Mouse (Mus musculus): ENCODE measurements around the gene Jag2.

Jag2 gene

DNA sequence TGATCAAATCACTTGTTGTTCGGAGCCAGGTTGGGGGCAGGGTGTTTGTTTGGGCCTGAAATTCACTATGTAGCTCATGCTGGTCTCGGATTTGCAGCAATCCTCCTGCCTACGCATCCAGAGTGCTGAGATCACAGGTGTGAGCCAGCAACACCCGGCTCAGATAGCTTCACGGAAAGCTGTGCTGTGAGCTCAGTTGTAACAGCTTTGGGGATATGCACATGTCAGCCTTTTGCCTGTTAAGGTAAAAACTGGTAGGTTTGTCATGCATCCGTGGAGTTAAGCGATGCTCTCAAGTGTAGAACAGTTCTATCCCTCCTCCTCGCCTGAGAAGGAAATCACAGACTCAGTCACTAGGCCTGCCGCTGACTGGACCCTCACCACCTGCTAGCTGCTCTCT, 28.9 kb downstream of the Jag2 start:
- DNase-seq (ENCODE audit: low spot score in 2 of 2) = no peak

- DNase-seq (ENCODE audit: low spot score in 2 of 2) = no peak
These were observed 30.6 kb downstream of the Jag2 start for GRCm38 (mm10) chr12:112898960-112899359.

- DNase-seq (ENCODE audit: low spot score in 2 of 2) = no peak
These were observed 31.2 kb downstream of the Jag2 start for GRCm38 (mm10) chr12:112898351-112898750.

- no peak for DNase-seq (ENCODE audit: low spot score in 2 of 2)
These were observed 31.9 kb downstream of the Jag2 start for GRCm38 (mm10) chr12:112897522-112898212.

DNA sequence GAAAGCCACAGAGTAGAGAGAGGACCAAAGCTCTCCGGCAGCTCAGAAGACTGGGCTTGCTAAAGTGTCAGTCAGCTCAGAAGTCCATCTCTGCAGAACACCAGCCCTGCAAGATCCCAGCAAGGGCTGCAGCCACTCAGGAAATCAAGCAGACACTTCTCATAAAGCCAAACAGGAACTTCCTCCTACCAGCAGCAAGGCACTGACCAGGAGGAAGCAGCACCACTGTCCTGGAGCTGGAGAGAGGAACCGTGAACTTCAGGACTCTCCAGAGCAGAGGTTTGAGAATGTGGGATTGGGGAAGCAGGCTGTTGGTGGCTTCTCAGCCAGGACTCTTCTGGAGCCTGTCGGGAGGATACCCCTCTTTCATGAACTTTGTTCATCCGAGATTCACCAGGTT, 34.6 kb downstream of the Jag2 start:
- DNase-seq (ENCODE audit: low spot score in 2 of 2) = no peak

DNA sequence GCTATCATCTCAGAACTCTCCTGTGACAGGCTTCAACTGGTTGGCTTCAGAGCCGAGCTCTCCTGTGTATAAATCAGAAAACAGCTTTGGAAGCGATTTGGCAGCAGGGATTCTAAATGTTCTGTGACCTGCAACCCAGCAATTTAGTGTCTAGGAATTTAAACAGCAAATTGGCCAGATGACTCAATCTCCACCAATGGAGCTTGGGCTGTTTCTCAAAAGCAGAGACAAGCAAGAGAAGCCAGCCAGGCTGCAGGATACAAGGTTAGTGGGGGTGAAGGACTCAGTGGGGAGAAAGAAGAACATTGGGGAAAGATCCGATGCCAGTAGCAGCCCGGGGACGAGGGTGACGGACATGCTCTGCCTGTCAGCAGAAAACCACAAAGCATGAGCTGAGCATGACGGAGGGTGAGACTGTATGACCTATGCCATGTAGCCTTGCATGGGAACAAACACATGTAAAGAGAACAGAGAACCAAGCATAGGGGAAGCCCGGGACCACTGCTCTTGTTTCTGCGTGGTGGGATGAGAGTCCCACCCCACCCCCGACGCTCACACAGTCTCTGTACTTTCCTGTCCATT, 35.2 kb downstream of the Jag2 start:
- DNase-seq (ENCODE audit: low spot score in 2 of 2) = no peak

DNA sequence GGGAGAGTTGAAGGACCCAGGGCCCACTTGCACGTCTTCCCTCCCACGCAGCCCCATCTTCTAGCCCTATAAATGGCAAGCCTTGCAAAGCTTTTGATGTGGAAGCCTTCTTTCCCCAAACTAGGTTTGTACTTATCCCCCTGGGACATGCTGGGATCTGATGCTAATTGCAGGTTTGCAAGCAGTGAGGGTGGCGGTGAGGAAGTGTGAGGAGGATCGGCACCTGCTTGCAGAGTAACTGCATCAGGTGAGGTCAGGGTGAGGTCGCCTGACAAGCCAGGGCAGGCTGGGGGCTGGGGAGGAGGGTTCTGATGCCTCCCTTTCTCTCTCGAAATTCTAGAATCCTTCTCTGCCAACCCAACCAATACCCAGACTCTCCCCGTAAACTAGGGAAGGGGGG, 44.1 kb downstream of the Jag2 start:
- DNase-seq (ENCODE audit: low spot score in 2 of 2) = no peak

- DNase-seq (ENCODE audit: low spot score in 2 of 2) = no peak
These were observed 48.2 kb downstream of the Jag2 start for GRCm38 (mm10) chr12:112881301-112881815.

GRCm38 (mm10) chr12:112880661-112881060, 48.9 kb downstream of the Jag2 start:
- DNase-seq (ENCODE audit: low spot score in 2 of 2) = no peak

- DNase-seq (ENCODE audit: low spot score in 2 of 2) = peak; percentile 20 to 51
These were observed 49.8 kb downstream of the Jag2 start for GRCm38 (mm10) chr12:112879731-112880130.

GRCm38 (mm10) chr12:112877607-112878020, 52.0 kb downstream of the Jag2 start:
- peak; percentile 31 to 36 for DNase-seq (ENCODE audit: low spot score in 2 of 2)

- DNase-seq (ENCODE audit: low spot score in 2 of 2) = no peak
These were observed 52.5 kb downstream of the Jag2 start for GRCm38 (mm10) chr12:112877073-112877576.

DNA sequence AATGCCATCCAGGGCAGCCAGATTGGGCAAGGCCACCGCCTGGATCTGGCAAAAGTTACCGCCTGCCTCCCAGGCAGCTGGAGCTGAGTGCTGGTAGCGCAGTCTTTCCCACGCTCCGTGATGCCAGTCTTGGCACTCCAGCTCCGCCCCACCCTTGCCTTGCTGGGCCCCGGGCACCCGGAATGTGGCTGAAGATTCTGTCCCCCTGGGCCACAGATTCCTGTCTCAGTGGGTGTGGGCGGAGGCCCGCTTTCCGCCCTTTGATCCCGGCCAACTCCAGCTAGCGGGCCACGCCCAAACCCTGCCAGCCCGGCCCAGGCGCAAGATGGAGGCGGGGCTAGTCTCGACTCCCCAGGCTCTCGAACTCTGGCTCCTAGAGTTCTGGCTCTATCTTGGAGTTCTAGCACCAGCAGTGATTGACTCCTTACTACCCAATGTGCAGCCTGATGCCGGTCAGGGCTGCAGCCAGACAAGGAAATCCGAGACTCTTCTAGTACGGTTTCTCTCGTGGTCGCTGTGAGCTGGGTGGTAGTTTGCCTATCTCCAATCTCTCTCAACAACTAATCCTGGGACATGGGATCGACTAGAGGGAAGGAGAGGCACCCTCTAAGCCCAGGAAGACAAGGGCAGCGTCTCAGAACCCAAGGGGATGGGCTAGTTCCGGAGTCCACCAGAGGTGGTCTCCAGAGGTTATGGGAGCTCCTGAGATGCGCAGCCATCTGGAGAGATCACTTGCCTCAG, 53.1 kb downstream of the Jag2 start:
- DNase-seq (ENCODE audit: low spot score in 2 of 2) = peak in 1 of 2 experiments; percentile 44

DNA sequence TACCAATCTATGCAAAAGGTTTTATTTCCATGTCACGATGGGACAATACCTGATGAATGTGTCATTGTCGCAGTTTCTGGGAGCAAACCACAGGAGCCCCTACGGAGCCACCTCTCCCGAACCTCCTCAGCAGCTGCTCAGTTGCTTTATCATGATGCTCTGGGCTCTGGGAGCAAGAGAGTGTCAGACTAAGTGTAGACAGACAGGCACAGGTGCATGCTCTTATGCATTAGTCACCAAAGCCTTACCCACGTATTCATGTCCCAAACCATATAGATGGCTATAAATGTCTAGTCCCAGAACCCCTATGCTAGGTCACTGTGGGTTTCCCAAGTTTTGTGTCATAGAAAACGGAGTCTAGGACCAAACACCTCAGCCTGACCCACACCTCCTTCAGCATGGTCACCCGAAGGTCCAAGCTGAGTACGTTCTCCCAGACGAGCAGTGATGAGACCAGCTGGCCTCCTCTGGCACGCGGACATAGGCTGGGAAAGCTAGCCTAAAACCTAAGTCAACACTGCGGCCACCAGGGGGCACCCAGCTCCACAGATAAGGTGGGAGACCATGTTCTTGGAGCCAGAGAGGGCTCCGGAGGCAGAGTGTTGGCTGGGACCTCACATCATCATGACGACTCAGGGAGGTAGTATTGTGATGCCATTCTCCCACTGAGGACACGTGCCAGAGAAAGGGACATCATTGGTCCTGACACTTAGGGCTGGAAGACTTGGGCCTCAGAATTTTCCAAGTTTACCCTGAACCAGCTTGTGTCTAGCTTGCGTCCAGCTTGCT, 54.2 kb downstream of the Jag2 start:
- peak; percentile 77 to 94 for DNase-seq (ENCODE audit: low spot score in 2 of 2)

DNA sequence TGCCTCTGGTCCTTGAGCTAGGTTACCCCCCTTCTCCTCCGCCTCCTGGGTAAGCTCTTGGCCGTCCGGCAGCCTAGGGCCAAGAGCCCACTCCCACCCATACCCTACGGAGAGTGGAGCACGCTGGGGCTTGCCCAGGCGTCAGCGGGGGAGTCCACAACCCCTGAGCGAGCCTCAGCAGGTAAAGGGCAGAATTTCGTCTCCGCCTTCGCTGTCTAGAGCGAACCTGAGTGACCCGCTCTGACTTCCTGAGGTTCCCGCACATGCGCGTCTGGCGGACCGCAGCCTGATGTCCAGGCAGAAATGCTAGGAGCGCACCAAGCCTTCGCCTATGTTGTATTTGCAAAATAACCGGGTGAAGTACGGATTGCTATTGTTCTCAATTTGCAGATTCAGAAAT, 55.4 kb downstream of the Jag2 start:
- DNase-seq (ENCODE audit: low spot score in 2 of 2) = no peak

- DNase-seq (ENCODE audit: low spot score in 2 of 2) = peak; percentile 67 to 80
These were observed 56.0 kb downstream of the Jag2 start for GRCm38 (mm10) chr12:112873452-112874190.

- no peak for DNase-seq (ENCODE audit: low spot score in 2 of 2)
These were observed 56.6 kb downstream of the Jag2 start for GRCm38 (mm10) chr12:112872991-112873390.

GRCm38 (mm10) chr12:112871272-112871671, 58.3 kb downstream of the Jag2 start:
- no peak for DNase-seq (ENCODE audit: low spot score in 2 of 2)

DNA sequence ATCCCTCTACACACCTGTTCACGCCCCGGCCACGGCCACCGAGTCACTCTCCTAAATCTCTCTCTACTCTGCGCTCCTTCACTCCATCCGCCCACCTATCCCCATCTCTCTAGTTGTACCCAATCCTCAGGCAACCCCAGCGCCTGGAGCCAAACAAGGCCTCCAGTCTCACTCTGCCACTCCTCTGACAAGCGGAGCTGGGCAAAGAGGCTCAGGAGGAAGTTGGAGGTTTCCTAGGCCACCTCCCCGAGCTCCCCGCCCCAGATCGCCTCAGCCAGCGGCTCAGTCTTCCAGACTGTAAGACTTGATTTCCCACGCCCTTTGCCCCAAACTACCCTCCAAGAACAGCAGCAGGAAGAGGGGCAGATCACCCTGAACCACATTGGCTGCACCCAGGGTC, 58.8 kb downstream of the Jag2 start:
- peak; percentile 59 to 61 for DNase-seq (ENCODE audit: low spot score in 2 of 2)

- DNase-seq (ENCODE audit: low spot score in 2 of 2) = peak; percentile 52 to 61
These were observed 59.8 kb downstream of the Jag2 start for GRCm38 (mm10) chr12:112869783-112870204.

Measured in thymus, postnatal 10 days (tissue).